Mouse (Mus musculus): ENCODE measurements around the gene Dynlt1c. TPM values are rescaled to one million over a fixed set of nuclear protein-coding genes. Genes with fewer than 3 reads are reported as not detected.
"Not testable (repeated sequence)": the region's sequence is repeated elsewhere in the genome, so short reads cannot be mapped to it uniquely, and the experiment has no call there.

Dynlt1c gene
- polyA plus RNA-seq, 1 experiment from 2014 or later, result 84.5 TPM

GRCm38 (mm10) chr17:6658801-6659200 lies 57.3 kb downstream of the Dynlt1c start, which contains the start of gene Sytl3:
Gene Sytl3 (plus strand): TSS chr17:6659093.
- not testable (repeated sequence) for H3K27ac ChIP-seq (ENCODE audit: low read depth, low read length); H3K36me3 ChIP-seq (ENCODE audit: control insufficient read depth, insufficient read depth, low read length); H3K4me3 ChIP-seq (ENCODE audit: low read depth, low read length); H3K27me3 ChIP-seq (ENCODE audit: control insufficient read depth, insufficient read depth, low read length); ATAC-seq (ENCODE audit: low read depth); H3K4me1 ChIP-seq (ENCODE audit: control insufficient read depth, insufficient read depth, low read length); H3K9me3 ChIP-seq (ENCODE audit: control insufficient read depth, low read length); H3K9ac ChIP-seq (replicated peaks; ENCODE audit: low read depth, low read length); H3K4me2 ChIP-seq (ENCODE audit: low read depth, low read length)
- 86% methylated on average over 3 of the region's 7 CpGs for WGBS

Other genes starting within 250 kb of the Dynlt1c start
- gene Dynlt1b, start 171.6 kb upstream of the Dynlt1c start, polyA plus RNA-seq (2014; fragmentation: Nextera tagmentation; extraction: Ambion mirVana), result 1,448 and 1,501 TPM in 2 replicates
- gene Dynlt1f, start 54.2 kb downstream of the Dynlt1c start, polyA plus RNA-seq (2014; fragmentation: Nextera tagmentation; extraction: Ambion mirVana), result 361 and 367 TPM in 2 replicates
- gene Sytl3, start 57.4 kb downstream of the Dynlt1c start, polyA plus RNA-seq (2014; fragmentation: Nextera tagmentation; extraction: Ambion mirVana), result 0.79 and 1.1 TPM in 2 replicates
- 50.5 and 62.8 TPM in 2 replicates for gene Ezr, start 181.1 kb downstream of the Dynlt1c start, polyA plus RNA-seq (2014; fragmentation: Nextera tagmentation; extraction: Ambion mirVana)